Mouse (Mus musculus) liver, embryonic 13.5 days (tissue): Measurements from ENCODE around the gene Scamp2. TPM values are rescaled to one million over a fixed set of nuclear protein-coding genes. Genes with fewer than 3 reads are reported as not detected.

Experiments
- ATAC-seq: fragments of 200-750 bp; cut with Nextera tagmentation; 2 replicates; pipeline ENCODE4 v1.8.0; 2017; ENCODE audit warnings: low read depth, mild to moderate bottlenecking, moderate number of reproducible peaks, moderate library complexity
- DNase-seq: peaks from one replicate; pipeline ENCODE4 v3.0.0; 2022
- H3K27ac ChIP-seq: fragments of 300-500 bp; sonication (generic); 2 replicates; pipeline ENCODE4 v1.5.1; 2015; ENCODE audit warnings: moderate library complexity, mild to moderate bottlenecking, inconsistent platforms
- H3K27me3 ChIP-seq: fragments of 300-500 bp; sonication (generic); 2 replicates; pipeline ENCODE4 v1.6.1; 2015; ENCODE audit warnings: mild to moderate bottlenecking, inconsistent platforms
- H3K36me3 ChIP-seq: fragments of 300-500 bp; sonication (generic); 2 replicates; pipeline ENCODE4 v1.6.1; 2015; ENCODE audit warnings: mild to moderate bottlenecking, inconsistent platforms
- H3K4me1 ChIP-seq: fragments of 300-500 bp; sonication (generic); replicated peaks from 2 replicates; pipeline ENCODE4 v1.6.1; 2015; ENCODE audit warnings: inconsistent platforms
- H3K4me2 ChIP-seq: fragments of 300-500 bp; sonication (generic); 2 replicates; pipeline ENCODE4 v1.6.1; 2015; ENCODE audit warnings: inconsistent platforms, mild to moderate bottlenecking, moderate library complexity
- H3K4me3 ChIP-seq: fragments of 300-500 bp; sonication (generic); replicated peaks from 2 replicates; pipeline ENCODE4 v1.5.1; 2015; ENCODE audit warnings: mild to moderate bottlenecking, inconsistent platforms
- H3K9ac ChIP-seq: fragments of 300-500 bp; sonication (generic); 2 replicates; pipeline ENCODE4 v1.6.1; 2015; ENCODE audit warnings: mild to moderate bottlenecking, inconsistent platforms
- H3K9me3 ChIP-seq: fragments of 300-500 bp; sonication (generic); replicated peaks from 2 replicates; pipeline ENCODE4 v1.6.1; 2016; ENCODE audit warnings: inconsistent platforms
- WGBS: fragments of 180-500 bp; shearing (Covaris S2); methylation state at CpG from one replicate; pipeline ENCODE4 v1.1.7; 2015; ENCODE audit not compliant: insufficient replicate concordance; 5-methylcytosine and 5-hydroxymethylcytosine counted together
- polyA plus RNA-seq: library from polyadenylated mRNA; unstranded; fragments of >200 nt; fragmentation: Nextera tagmentation; extraction: Ambion mirVana; gene quantifications from 2 replicates; pipeline ENCODE4 v1.2.1, GENCODE M21; 2015

Scamp2 gene
- polyA plus RNA-seq, 1 experiment from 2014 or later: 26.9 TPM

DNA sequence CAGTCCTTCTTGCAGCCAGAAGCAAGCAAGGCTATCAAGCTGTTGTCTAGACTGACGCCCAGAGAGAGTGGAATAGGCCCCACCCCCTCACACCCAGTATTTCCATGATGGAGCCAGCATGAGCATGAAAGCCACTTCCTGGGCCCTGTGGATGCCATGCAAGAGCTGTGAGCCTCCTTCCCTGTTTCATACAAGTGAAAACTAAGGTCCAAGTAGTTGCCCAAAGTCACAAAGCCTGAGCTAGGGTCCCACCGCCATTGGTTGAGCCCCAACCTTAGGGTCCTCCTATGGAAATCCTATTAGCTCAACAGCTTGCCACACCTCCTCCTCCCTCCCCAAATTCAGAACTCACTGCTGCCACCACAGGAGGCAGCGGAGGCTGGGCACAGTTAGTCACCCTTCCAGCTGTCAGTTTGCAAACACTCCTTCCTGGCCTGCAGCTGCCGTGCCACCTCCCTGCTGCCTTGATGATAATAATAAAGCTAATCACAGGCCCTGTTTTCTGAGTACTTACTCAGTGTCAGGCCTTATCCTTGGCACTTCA, 72.8 kb downstream of the Scamp2 start:
- ATAC-seq (peak; percentile 6; the same call in 1 of the 2 replicates), DNase-seq (no peak)
- Histone ChIP-seq H3K4me1 (peaks cover 64% of the 10 kb centered on the region), H3K9me3 (no peaks in the 10 kb centered on the region), H3K4me2 (no peak overlapping the region), H3K36me3 (peaks cover 40% of the 10 kb centered on the region), H3K4me3 (no peak overlapping the region), H3K27me3 (no peaks in the 10 kb centered on the region), H3K9ac (no peak overlapping the region), H3K27ac (peak overlapping the region; percentile 44; the same call in 1 of the 2 replicates)
- 38% methylated on average over 4 of the region's 4 CpGs for WGBS

DNA sequence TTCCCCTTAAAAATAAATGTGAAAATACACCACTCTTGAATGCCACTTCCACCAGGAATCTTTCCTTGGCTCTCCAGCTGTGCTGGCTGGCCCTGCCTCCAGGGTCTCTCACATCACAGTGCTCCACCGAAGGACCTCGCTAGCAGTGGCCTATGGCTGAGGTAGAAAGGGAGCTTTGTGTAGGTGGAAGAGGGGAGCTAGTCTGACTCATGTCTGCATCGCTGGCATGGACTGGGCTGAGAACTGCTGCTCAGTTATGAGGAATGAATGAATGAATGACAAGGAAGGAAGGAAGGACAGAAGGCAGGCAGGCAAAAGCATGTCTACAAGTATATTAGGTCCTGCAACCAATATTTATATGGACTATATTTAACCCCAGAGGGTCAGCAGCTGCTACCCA, 76.5 kb downstream of the Scamp2 start:
- peaks cover 96% of the 10 kb centered on the region for H3K4me1 ChIP-seq
- DNase-seq (no peak), ATAC-seq (no peak)
- H3K27ac ChIP-seq: peak overlapping the region; percentile 95
- peaks cover 18% of the 10 kb centered on the region for H3K36me3 ChIP-seq
- H3K4me3 ChIP-seq: no peak overlapping the region
- no peaks in the 10 kb centered on the region for H3K27me3 ChIP-seq
- H3K9ac ChIP-seq: peak overlapping the region; percentile 96
- WGBS: 53% methylated on average over 3 of the region's 3 CpGs
- no peaks in the 10 kb centered on the region for H3K9me3 ChIP-seq
- H3K4me2 ChIP-seq: peak overlapping the region; percentile 98

DNA sequence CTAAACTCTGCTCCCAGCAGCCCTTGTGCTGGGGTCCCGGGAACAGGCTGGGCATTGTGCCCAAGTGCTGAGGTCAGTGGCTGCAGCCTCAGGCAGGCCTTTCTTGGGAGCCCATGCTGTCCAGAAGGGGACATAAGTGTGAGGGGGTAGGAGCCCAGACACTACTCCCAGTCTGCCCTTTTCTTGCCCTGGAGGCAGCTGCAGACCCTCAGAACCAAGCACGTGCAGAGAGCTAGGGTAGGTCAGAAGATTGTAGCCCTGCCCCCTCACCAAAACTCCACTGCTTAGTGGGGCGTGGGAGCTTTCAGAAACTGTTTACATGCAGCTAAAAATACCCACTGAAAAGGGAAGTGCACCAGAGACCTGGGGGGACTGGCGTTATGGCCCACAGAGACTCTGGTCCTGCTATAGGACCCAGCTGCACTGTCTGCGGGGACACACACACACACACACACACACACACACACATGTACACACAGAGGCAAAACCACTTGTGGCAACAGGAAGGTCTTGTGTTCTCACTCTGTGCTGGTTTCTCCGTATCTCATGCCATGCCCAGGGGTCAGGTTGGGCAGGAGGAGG, 77.1 kb downstream of the Scamp2 start:
- DNase-seq (no peak), ATAC-seq (no peak)
- Histone ChIP-seq H3K4me2 (peak overlapping the region; percentile 98), H3K4me1 (peaks cover 97% of the 10 kb centered on the region), H3K27ac (peak overlapping the region; percentile 95), H3K27me3 (no peaks in the 10 kb centered on the region), H3K4me3 (no peak overlapping the region), H3K36me3 (peaks cover 17% of the 10 kb centered on the region), H3K9me3 (no peaks in the 10 kb centered on the region), H3K9ac (peak overlapping the region; percentile 96)
- WGBS: 22% methylated on average over 6 of the region's 6 CpGs

Other genes with a start within 250 kb of the Scamp2 start
- gene Ppcdc, start 120.8 kb upstream of the Scamp2 start, polyA plus RNA-seq: 10.4 and 11.3 TPM in 2 replicates
- gene Scamp5, start 92.9 kb upstream of the Scamp2 start, polyA plus RNA-seq: 7.2 and 8.2 TPM in 2 replicates
- gene Rpp25, start 56.9 kb upstream of the Scamp2 start, polyA plus RNA-seq: 0.59 and 0.77 TPM in 2 replicates
- 412 and 430 TPM in 2 replicates for gene Cox5a, start 39.7 kb upstream of the Scamp2 start, polyA plus RNA-seq
- gene Fam219b, start 23.4 kb upstream of the Scamp2 start, polyA plus RNA-seq: 7.6 and 8.2 TPM in 2 replicates
- gene Mpi, start 8.2 kb upstream of the Scamp2 start, polyA plus RNA-seq: 12.3 and 13.2 TPM in 2 replicates
- gene Ulk3, start 28.5 kb downstream of the Scamp2 start, polyA plus RNA-seq: 3.6 and 3.7 TPM in 2 replicates
- gene Cplx3, start 45.3 kb downstream of the Scamp2 start, polyA plus RNA-seq: not detected in 2 replicates
- 0.06 TPM in 1 of 2 replicates, not detected in the other for gene Lman1l, start 59.8 kb downstream of the Scamp2 start, polyA plus RNA-seq
- gene Csk, start 92.7 kb downstream of the Scamp2 start, polyA plus RNA-seq: 20.7 and 21.7 TPM in 2 replicates
- gene Cyp1a2, start 122.8 kb downstream of the Scamp2 start, polyA plus RNA-seq: 0.10 TPM in 1 of 2 replicates, not detected in the other
- gene Cyp1a1, start 127.0 kb downstream of the Scamp2 start, polyA plus RNA-seq: 0.17 and 0.22 TPM in 2 replicates
- gene Edc3, start 147.6 kb downstream of the Scamp2 start, polyA plus RNA-seq: 16.7 and 18.4 TPM in 2 replicates
- gene Clk3, start 204.9 kb downstream of the Scamp2 start, polyA plus RNA-seq: 86.2 and 97.4 TPM in 2 replicates